Mouse (Mus musculus) olfactory bulb, adult 2 months (tissue): ENCODE data around the gene Gm10376. TPM values are rescaled to one million over a fixed set of nuclear protein-coding genes. Genes with fewer than 3 reads are reported as not detected.
"Not testable (repeated sequence)": the region's sequence is repeated elsewhere in the genome, so short reads cannot be mapped to it uniquely, and the experiment has no call there.

Experiments
- H3K27ac ChIP-seq: fragments of 200-500 bp; 2 replicates; pipeline ENCODE4 v1.5.1; 2012; ENCODE audit warnings: low read depth, low read length; ENCODE audit not compliant: insufficient read depth
- H3K4me1 ChIP-seq: fragments of 200-500 bp; 2 replicates; pipeline ENCODE4 v1.6.1; 2012; ENCODE audit warnings: low read length; ENCODE audit not compliant: control insufficient read depth, insufficient read depth
- H3K4me3 ChIP-seq: fragments of 200-500 bp; 2 replicates; pipeline ENCODE4 v1.5.1; 2012; ENCODE audit warnings: mild to moderate bottlenecking, low read depth, low read length, moderate library complexity; ENCODE audit not compliant: insufficient read depth
- WGBS: fragments of 180-500 bp; shearing (Covaris S2); methylation state at CpG from one replicate; pipeline ENCODE4 v1.1.7; 2018; 5-methylcytosine and 5-hydroxymethylcytosine counted together
- polyA plus RNA-seq: library from polyadenylated mRNA; stranded (reverse); fragments of >200 nt; gene quantifications from 2 replicates; pipeline ENCODE4 v1.2.4, GENCODE M21; 2012; ENCODE audit warnings: low replicate concordance; ENCODE audit not compliant: missing spikeins, insufficient read depth, insufficient read length

The Gm10376 gene
- not detected in 2 replicates for polyA plus RNA-seq

GRCm38 (mm10) chr14:43015528-43015927 lies at the start of gene Gm10376:
Gene Gm10376, minus strand, starts transcription at chr14:43015628.
- H3K4me1 ChIP-seq, H3K27ac ChIP-seq, H3K4me3 ChIP-seq: not testable (repeated sequence)

- 70% methylated on average over 4 of the region's 4 CpGs for WGBS
- H3K27ac ChIP-seq, H3K4me1 ChIP-seq, H3K4me3 ChIP-seq: not testable (repeated sequence)
These were observed 44.8 kb upstream of the Gm10376 start for GRCm38 (mm10) chr14:43060179-43060578.

GRCm38 (mm10) chr14:43058063-43058462 lies 42.6 kb upstream of the Gm10376 start:
- WGBS: 82% methylated on average over 3 of the region's 3 CpGs
- not testable (repeated sequence) for H3K4me1 ChIP-seq, H3K27ac ChIP-seq, H3K4me3 ChIP-seq

- 67% methylated on average over 1 of the region's 1 CpGs for WGBS
- not testable (repeated sequence) for H3K4me1 ChIP-seq, H3K27ac ChIP-seq, H3K4me3 ChIP-seq
These were observed 21.9 kb downstream of the Gm10376 start, which contains the start of gene Gm8082 for GRCm38 (mm10) chr14:42993524-42993923. Gene Gm8082, minus strand, starts transcription at chr14:42993624.

Other genes with a start within 250 kb of the Gm10376 start
- not detected in 2 replicates for gene Gm3015, start 246.8 kb downstream of the Gm10376 start, polyA plus RNA-seq
- not detected in 2 replicates for gene Gm10377, start 217.6 kb downstream of the Gm10376 start, polyA plus RNA-seq
- not detected in 2 replicates for gene Gm21977, start 162.2 kb downstream of the Gm10376 start, polyA plus RNA-seq
- gene Gm8082, start 22.0 kb downstream of the Gm10376 start, polyA plus RNA-seq: not detected in 2 replicates
- not detected in 2 replicates for gene Gm8094, start 61.0 kb upstream of the Gm10376 start, polyA plus RNA-seq
- gene Gm8104, start 85.0 kb upstream of the Gm10376 start, polyA plus RNA-seq: not detected in 2 replicates
- not detected in 2 replicates for gene Gm7233, start 164.2 kb upstream of the Gm10376 start, polyA plus RNA-seq
- not detected in 2 replicates for gene Gm8122, start 219.7 kb upstream of the Gm10376 start, polyA plus RNA-seq
- gene Gm8126, start 243.0 kb upstream of the Gm10376 start, polyA plus RNA-seq: not detected in 2 replicates